Mouse (Mus musculus) liver, embryonic 11.5 days (tissue): Measurements from ENCODE around the gene Iffo1. TPM values are rescaled to one million over a fixed set of nuclear protein-coding genes. Genes with fewer than 3 reads are reported as not detected.

ENCODE experiments used
- ATAC-seq: fragments of 200-750 bp; cut with Nextera tagmentation; replicated peaks from 2 replicates; pipeline ENCODE4 v1.8.0; 2017; ENCODE audit warnings: moderate number of reproducible peaks, mild to moderate bottlenecking, moderate TSS enrichment, moderate library complexity; ENCODE audit not compliant: low FRiP score
- DNase-seq: peaks from one replicate; pipeline ENCODE4 v3.0.0-alpha.2; 2017; ENCODE audit warnings: low spot score
- H3K27ac ChIP-seq: fragments of 300-500 bp; sonication (generic); 2 replicates; pipeline ENCODE4 v1.5.1; 2014; ENCODE audit warnings: mild to moderate bottlenecking, low read depth, low read length, control low read depth
- H3K27me3 ChIP-seq: fragments of 300-500 bp; sonication (generic); replicated peaks from 2 replicates; pipeline ENCODE4 v1.6.1; 2014; ENCODE audit warnings: low read length, mixed read lengths; ENCODE audit not compliant: control insufficient read depth, insufficient read depth
- H3K36me3 ChIP-seq: fragments of 300-500 bp; sonication (generic); 2 replicates; pipeline ENCODE4 v1.6.1; 2014; ENCODE audit warnings: mild to moderate bottlenecking, low read length, moderate library complexity, mixed read lengths; ENCODE audit not compliant: control insufficient read depth, insufficient read depth
- H3K4me1 ChIP-seq: fragments of 300-500 bp; sonication (generic); replicated peaks from 2 replicates; pipeline ENCODE4 v1.6.1; 2014; ENCODE audit warnings: low read length, mixed read lengths; ENCODE audit not compliant: control insufficient read depth, insufficient read depth
- H3K4me2 ChIP-seq: fragments of 300-500 bp; sonication (generic); 2 replicates; pipeline ENCODE4 v1.6.1; 2014; ENCODE audit warnings: mild to moderate bottlenecking, control low read depth, moderate library complexity
- H3K4me3 ChIP-seq: fragments of 300-500 bp; sonication (generic); 2 replicates; pipeline ENCODE4 v1.5.1; 2014; ENCODE audit warnings: low read depth, low read length, control low read depth
- H3K9ac ChIP-seq: fragments of 300-500 bp; sonication (generic); 2 replicates; pipeline ENCODE4 v1.6.1; 2014; ENCODE audit warnings: low read depth, low read length, control low read depth
- H3K9me3 ChIP-seq: fragments of 300-500 bp; sonication (generic); 2 replicates; pipeline ENCODE4 v1.6.1; 2016; ENCODE audit warnings: low read length, inconsistent platforms, mixed read lengths; ENCODE audit not compliant: control insufficient read depth
- WGBS: fragments of 180-500 bp; shearing (Covaris S2); extraction: QIAGEN DNeasy Blood & Tissue Kit; methylation state at CpG from one replicate; pipeline ENCODE4 v1.1.7; 2014; 5-methylcytosine and 5-hydroxymethylcytosine counted together
- polyA plus RNA-seq: library from polyadenylated mRNA; unstranded; fragments of >200 nt; fragmentation: Nextera tagmentation; extraction: Ambion mirVana; gene quantifications from 2 replicates; pipeline ENCODE4 v1.2.1, GENCODE M21; 2014

Gene Iffo1
- polyA plus RNA-seq, 1 experiment from 2014 or later = 9.9 TPM

- 65% methylated on average over 7 of the region's 7 CpGs for WGBS
- ATAC-seq = no peak
Observed at GRCm38 (mm10) chr6:125146148-125146547, 1.1 kb downstream of the Iffo1 start.

DNA sequence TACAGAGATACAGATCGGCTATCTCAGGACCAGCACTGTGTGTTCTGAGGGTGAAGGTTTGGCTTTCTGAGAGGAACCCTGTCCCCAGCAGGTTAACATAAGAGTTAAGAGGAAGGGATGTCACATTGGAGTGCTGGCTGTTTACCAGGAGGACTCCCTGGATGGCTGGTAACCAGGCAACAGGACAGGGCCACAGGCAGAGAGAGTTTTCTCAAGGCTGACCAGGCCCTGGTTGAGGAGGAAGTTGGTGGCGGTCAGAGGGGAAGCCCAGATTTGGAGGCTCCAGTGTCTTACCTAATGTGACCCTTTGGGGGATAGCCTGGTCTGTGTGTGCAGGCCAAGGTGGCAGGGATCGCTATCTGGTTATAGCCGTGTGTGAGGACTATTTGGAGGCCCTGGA lies 1.8 kb downstream of the Iffo1 start:
- H3K36me3 ChIP-seq = peaks cover 19% of the 10 kb centered on the region
- H3K9me3 ChIP-seq = no peaks in the 10 kb centered on the region
- H3K9ac ChIP-seq = 0 out of 2 replicates have a peak overlapping the region, but pooled peaks have one; percentile 28
- ATAC-seq (no peak), DNase-seq (no peak)
- peak overlapping the region; percentile 78 for H3K4me3 ChIP-seq
- peak overlapping the region; percentile 98 for H3K4me2 ChIP-seq
- H3K4me1 ChIP-seq = peaks cover 43% of the 10 kb centered on the region
- 62% methylated on average over 4 of the region's 4 CpGs for WGBS
- no peaks in the 10 kb centered on the region for H3K27me3 ChIP-seq
- peak overlapping the region; percentile 2; the same call in 1 of the 2 replicates for H3K27ac ChIP-seq

More at GRCm38 (mm10) chr6:125146148-125146547, 1.1 kb downstream of the Iffo1 start:
- no peaks in the 10 kb centered on the region for H3K9me3 ChIP-seq
- no peak for DNase-seq
- peaks cover 25% of the 10 kb centered on the region for H3K36me3 ChIP-seq
- H3K4me3 ChIP-seq = peak overlapping the region; percentile 78
- peak overlapping the region; percentile 98 for H3K4me2 ChIP-seq
- no peaks in the 10 kb centered on the region for H3K27me3 ChIP-seq
- no peak overlapping the region; the same call in 1 of the 2 replicates for H3K27ac ChIP-seq
- peak overlapping the region; percentile 78 for H3K9ac ChIP-seq
- peaks cover 43% of the 10 kb centered on the region for H3K4me1 ChIP-seq

GRCm38 (mm10) chr6:125147329-125147728 lies 2.3 kb downstream of the Iffo1 start:
- H3K36me3 ChIP-seq = peaks cover 16% of the 10 kb centered on the region
- no peak for DNase-seq
- H3K27me3 ChIP-seq = no peaks in the 10 kb centered on the region
- no peak for ATAC-seq
- H3K27ac ChIP-seq = peak overlapping the region; percentile 2; the same call in 1 of the 2 replicates
- H3K4me3 ChIP-seq = peak overlapping the region; percentile 78; the same call in 1 of the 2 replicates
- H3K9me3 ChIP-seq = no peaks in the 10 kb centered on the region
- H3K9ac ChIP-seq = no peak overlapping the region
- peak overlapping the region; percentile 98 for H3K4me2 ChIP-seq
- H3K4me1 ChIP-seq = peaks cover 48% of the 10 kb centered on the region
- WGBS = 69% methylated on average over 10 of the region's 10 CpGs

DNA sequence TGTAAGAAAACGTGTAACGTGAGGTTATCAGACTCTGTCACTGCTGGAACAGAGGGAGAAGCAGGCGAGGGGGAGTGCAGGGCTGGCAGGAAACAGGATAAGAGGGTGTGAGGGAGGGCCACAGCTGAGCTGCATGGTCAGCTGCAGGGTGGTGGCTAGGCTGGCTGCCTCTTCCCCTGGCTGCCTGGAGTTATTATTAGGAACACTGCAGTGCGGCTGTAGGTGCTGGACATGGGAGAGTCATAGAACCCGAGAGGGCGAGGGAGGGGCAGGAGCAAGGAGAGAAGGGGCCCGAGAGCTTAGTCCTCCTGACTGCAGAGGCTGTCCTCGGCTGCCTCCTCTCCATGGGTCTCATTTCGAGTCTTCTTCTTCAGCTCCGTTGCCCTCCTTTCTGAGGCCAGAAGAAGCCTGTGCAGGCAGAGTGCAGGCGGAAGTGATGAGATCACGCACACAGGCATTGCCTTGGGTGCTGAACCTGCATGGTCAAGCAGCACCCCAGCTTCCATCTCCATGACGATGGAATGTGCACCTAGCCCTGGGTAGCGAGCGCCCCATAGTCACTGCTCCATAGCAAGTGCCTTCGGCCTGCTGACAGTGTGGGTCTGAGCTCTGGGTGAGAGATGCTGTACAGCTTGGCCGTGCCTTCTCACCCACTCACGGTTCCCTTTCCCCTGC lies 3.3 kb downstream of the Iffo1 start:
- Histone ChIP-seq H3K36me3 (peaks cover 17% of the 10 kb centered on the region), H3K4me1 (peaks cover 57% of the 10 kb centered on the region), H3K27me3 (no peaks in the 10 kb centered on the region), H3K4me3 (no peak overlapping the region), H3K4me2 (peak overlapping the region; percentile 45), H3K27ac (peak overlapping the region; percentile 65), H3K9ac (0 out of 2 replicates have a peak overlapping the region, but pooled peaks have one; percentile 12), H3K9me3 (no peaks in the 10 kb centered on the region)
- ATAC-seq = no peak
- WGBS = 45% methylated on average over 18 of the region's 18 CpGs
- no peak for DNase-seq

- WGBS = 67% methylated on average over 16 of the region's 16 CpGs
Observed at GRCm38 (mm10) chr6:125148926-125149568, 4.0 kb downstream of the Iffo1 start.

GRCm38 (mm10) chr6:125149569-125149950 lies 4.5 kb downstream of the Iffo1 start:
- no peak overlapping the region for H3K9ac ChIP-seq
- H3K4me1 ChIP-seq = peaks cover 52% of the 10 kb centered on the region
- 87% methylated on average over 7 of the region's 7 CpGs for WGBS
- H3K36me3 ChIP-seq = peaks cover 8% of the 10 kb centered on the region
- H3K27ac ChIP-seq = no peak overlapping the region
- no peaks in the 10 kb centered on the region for H3K9me3 ChIP-seq
- ATAC-seq (no peak), DNase-seq (no peak)
- no peaks in the 10 kb centered on the region for H3K27me3 ChIP-seq
- no peak overlapping the region for H3K4me2 ChIP-seq
- no peak overlapping the region for H3K4me3 ChIP-seq

More at GRCm38 (mm10) chr6:125148926-125149568, 4.0 kb downstream of the Iffo1 start:
- Histone ChIP-seq H3K4me3 (peak overlapping the region; percentile 11; the same call in 1 of the 2 replicates), H3K36me3 (peaks cover 12% of the 10 kb centered on the region), H3K9ac (0 out of 2 replicates have a peak overlapping the region, but pooled peaks have one; percentile 12), H3K4me1 (peaks cover 56% of the 10 kb centered on the region), H3K27ac (peak overlapping the region; percentile 65), H3K9me3 (no peaks in the 10 kb centered on the region), H3K27me3 (no peaks in the 10 kb centered on the region), H3K4me2 (peak overlapping the region; percentile 45)
- DNase-seq (no peak), ATAC-seq (no peak)

DNA sequence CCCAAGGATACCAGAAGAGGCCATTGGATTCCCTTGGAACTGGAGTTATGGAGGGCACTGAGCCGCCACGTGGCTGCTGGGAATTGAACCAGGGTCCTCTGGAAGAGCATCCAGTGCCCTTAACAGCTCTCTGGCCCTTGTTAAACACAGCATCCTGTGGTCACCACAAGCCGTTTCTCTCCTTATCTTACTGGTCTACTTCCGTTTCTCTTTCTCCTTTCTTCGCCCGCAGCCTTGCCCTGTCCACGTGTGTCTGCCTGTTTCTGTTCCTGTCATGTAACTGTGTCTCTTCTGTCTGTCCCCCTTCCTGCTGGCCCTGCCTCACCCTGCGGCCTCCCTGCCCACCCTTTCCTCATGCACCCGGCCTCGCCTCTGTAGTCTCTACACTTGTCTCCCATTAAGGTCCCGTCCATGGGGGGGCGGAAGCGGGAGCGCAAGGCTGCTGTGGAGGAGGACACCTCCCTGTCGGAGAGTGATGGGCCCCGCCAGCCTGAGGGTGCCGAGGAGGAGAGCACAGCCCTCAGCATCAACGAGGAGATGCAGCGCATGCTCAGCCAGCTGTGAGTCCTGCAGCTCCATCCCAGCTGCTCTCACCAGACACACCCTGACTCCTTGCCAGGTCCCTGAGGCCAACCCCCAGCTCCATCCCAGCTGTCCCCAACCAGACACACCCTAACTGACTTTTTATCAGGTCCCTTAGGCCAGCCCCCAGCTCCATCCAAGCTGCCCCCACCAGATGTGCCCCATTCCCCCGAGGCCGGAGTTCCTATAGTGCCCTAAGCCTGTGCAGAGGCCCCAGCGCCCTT lies 7.4 kb downstream of the Iffo1 start:
- H3K27me3 ChIP-seq = no peaks in the 10 kb centered on the region
- no peaks in the 10 kb centered on the region for H3K9me3 ChIP-seq
- peaks cover 40% of the 10 kb centered on the region for H3K4me1 ChIP-seq
- peak overlapping the region; percentile 15; the same call in 1 of the 2 replicates for H3K9ac ChIP-seq
- peak overlapping the region; percentile 32 for H3K4me2 ChIP-seq
- peak overlapping the region; percentile 20; the same call in 1 of the 2 replicates for H3K27ac ChIP-seq
- peaks cover 11% of the 10 kb centered on the region for H3K36me3 ChIP-seq
- peak; percentile 48 for ATAC-seq
- H3K4me3 ChIP-seq = no peak overlapping the region
- WGBS = 44% methylated on average over 22 of the region's 22 CpGs
- no peak for DNase-seq

DNA sequence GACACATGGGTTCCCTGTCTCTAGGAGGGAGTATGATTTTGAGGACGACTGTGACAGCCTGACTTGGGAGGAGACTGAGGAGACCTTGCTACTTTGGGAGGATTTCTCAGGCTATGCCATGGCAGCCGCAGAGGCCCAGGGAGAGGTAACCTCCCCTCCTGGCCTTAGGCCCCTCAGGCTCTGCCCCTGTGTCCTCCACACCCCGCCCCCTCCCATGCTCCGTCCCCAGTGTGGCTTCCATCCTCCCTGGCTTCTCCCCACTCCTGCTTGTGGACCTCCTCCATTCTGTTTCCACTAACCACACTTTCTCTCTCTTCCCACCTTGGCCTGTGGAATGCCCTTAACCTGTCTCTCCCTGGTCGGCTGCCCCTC lies 8.0 kb downstream of the Iffo1 start:
- H3K9ac ChIP-seq = peak overlapping the region; percentile 51; the same call in 1 of the 2 replicates
- ATAC-seq = no peak; the same call in 1 of the 2 replicates

More for the DNA sequence above, 8.0 kb downstream of the Iffo1 start:
- DNase-seq = no peak
- H3K9me3 ChIP-seq = no peaks in the 10 kb centered on the region
- peak overlapping the region; percentile 11 for H3K27ac ChIP-seq
- peaks cover 13% of the 10 kb centered on the region for H3K36me3 ChIP-seq
- 56% methylated on average over 5 of the region's 5 CpGs for WGBS
- peaks cover 35% of the 10 kb centered on the region for H3K4me1 ChIP-seq
- no peaks in the 10 kb centered on the region for H3K27me3 ChIP-seq
- H3K4me3 ChIP-seq = no peak overlapping the region
- no peak overlapping the region for H3K4me2 ChIP-seq
